Mouse (Mus musculus) ES-E14 (cell line): ENCODE measurements at regions not wholly inside any gene's neighbourhood (a gene's known extent, or its start where the extent isn't known, plus 50 kb on each side); places are given as distances from the start of the nearest gene placed in this dataset.

Source experiments
- CHD2 ChIP-seq: IDR thresholded peaks from 2 replicates; pipeline ENCODE4 v1.6.1; 2014; ENCODE audit warnings: mild to moderate bottlenecking, low read depth, low read length, inconsistent platforms
- HCFC1 ChIP-seq: IDR thresholded peaks from 2 replicates; pipeline ENCODE4 v1.6.1; 2012; ENCODE audit warnings: low read length, inconsistent platforms, borderline replicate concordance; ENCODE audit not compliant: insufficient read depth
- MAFK ChIP-seq: IDR thresholded peaks from 2 replicates; pipeline ENCODE4 v1.6.1; 2014; ENCODE audit warnings: mild to moderate bottlenecking, low read depth, low read length, inconsistent platforms; ENCODE audit not compliant: insufficient read depth
- ZC3H11A ChIP-seq: IDR thresholded peaks from 2 replicates; pipeline ENCODE4 v1.6.1; 2012; ENCODE audit warnings: low read depth, mild to moderate bottlenecking, inconsistent platforms, low read length, borderline replicate concordance
- ZNF384 ChIP-seq: IDR thresholded peaks from 2 replicates; pipeline ENCODE4 v1.6.1; 2012; ENCODE audit warnings: low read depth, low read length, inconsistent platforms

GRCm38 (mm10) chr10:37478108-37478507, 339.4 kb upstream of the Marcks start:
- TF ChIP-seq CHD2 = no peak
- no peak for TF ChIP-seq ZNF384
- TF ChIP-seq ZC3H11A = no peak
- TF ChIP-seq MAFK = no peak
- no peak for TF ChIP-seq HCFC1
